Mouse (Mus musculus) lung, embryonic 16.5 days (tissue): Measurements from ENCODE around the gene Olfr1509. TPM values are rescaled to one million over a fixed set of nuclear protein-coding genes. Genes with fewer than 3 reads are reported as not detected.
"Not testable (repeated sequence)": the region's sequence is repeated elsewhere in the genome, so short reads cannot be mapped to it uniquely, and the experiment has no call there.

Source experiments
- ATAC-seq: fragments of 200-750 bp; cut with Nextera tagmentation; 2 replicates; pipeline ENCODE4 v1.8.0; 2017; ENCODE audit warnings: low read depth, mild to moderate bottlenecking, moderate library complexity
- H3K27ac ChIP-seq: fragments of 300-500 bp; sonication (generic); 2 replicates; pipeline ENCODE4 v1.5.1; 2014; ENCODE audit warnings: mild to moderate bottlenecking, control low read depth, low read length
- H3K27me3 ChIP-seq: fragments of 300-500 bp; sonication (generic); 2 replicates; pipeline ENCODE4 v1.6.1; 2014; ENCODE audit warnings: low read depth, low read length, mixed read lengths; ENCODE audit not compliant: control insufficient read depth, insufficient read depth
- H3K36me3 ChIP-seq: fragments of 300-500 bp; sonication (generic); 2 replicates; pipeline ENCODE4 v1.6.1; 2014; ENCODE audit warnings: low read length; ENCODE audit not compliant: control insufficient read depth, insufficient read depth
- H3K4me1 ChIP-seq: fragments of 300-500 bp; sonication (generic); replicated peaks from 2 replicates; pipeline ENCODE4 v1.6.1; 2014; ENCODE audit warnings: low read length, mixed read lengths; ENCODE audit not compliant: control insufficient read depth, insufficient read depth
- H3K4me2 ChIP-seq: fragments of 300-500 bp; sonication (generic); 2 replicates; pipeline ENCODE4 v1.6.1; 2014; ENCODE audit warnings: low read depth, low read length, control low read depth
- H3K4me3 ChIP-seq: fragments of 300-500 bp; sonication (generic); 2 replicates; pipeline ENCODE4 v1.5.1; 2014; ENCODE audit warnings: mild to moderate bottlenecking, low read length, control low read depth
- H3K9ac ChIP-seq: fragments of 300-500 bp; sonication (generic); 2 replicates; pipeline ENCODE4 v1.6.1; 2014; ENCODE audit warnings: low read length, control low read depth
- H3K9me3 ChIP-seq: fragments of 300-500 bp; sonication (generic); 2 replicates; pipeline ENCODE4 v1.6.1; 2016; ENCODE audit warnings: low read length; ENCODE audit not compliant: control insufficient read depth
- WGBS: fragments of 180-500 bp; shearing (Covaris S2); extraction: QIAGEN DNeasy Blood & Tissue Kit; methylation state at CpG from one replicate; pipeline ENCODE4 v1.1.7; 2014; 5-methylcytosine and 5-hydroxymethylcytosine counted together
- polyA plus RNA-seq: library from polyadenylated mRNA; unstranded; fragments of >200 nt; fragmentation: Nextera tagmentation; extraction: Ambion mirVana; gene quantifications from 2 replicates; pipeline ENCODE4 v1.2.1, GENCODE M21; 2015

Gene Olfr1509
- not detected in 2 replicates for polyA plus RNA-seq

DNA sequence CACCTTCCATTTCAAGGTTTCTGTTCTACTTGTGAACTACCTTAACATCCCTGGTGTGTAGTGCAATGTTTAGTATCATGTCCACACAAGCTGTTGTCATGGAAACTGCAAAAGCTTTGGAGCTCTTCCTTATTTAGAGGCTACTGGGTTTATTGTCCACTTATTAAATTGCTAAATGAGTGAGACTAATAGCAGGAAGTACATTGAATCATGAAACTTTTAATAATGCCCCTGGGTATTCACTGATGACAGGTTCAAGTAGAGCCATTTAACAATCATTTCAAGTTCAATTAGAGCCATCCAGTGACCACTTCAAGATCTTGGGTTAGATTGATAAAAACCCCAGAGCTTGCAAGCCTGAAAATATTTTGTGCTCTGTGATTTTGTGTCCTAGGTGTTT, at the start of gene Olfr1509:
Olfr1509 (plus strand) TSS at position 301 of the 400 bp plus-strand sequence.
- Histone ChIP-seq H3K9me3 (no peaks in the 10 kb centered on the region), H3K36me3 (no peaks in the 10 kb centered on the region), H3K9ac (no peak within 1 kb of the TSS), H3K4me3 (no peak within 1 kb of the TSS), H3K27ac (no peak within 1 kb of the TSS), H3K4me2 (no peak within 1 kb of the TSS), H3K4me1 (no peaks in the 10 kb centered on the region), H3K27me3 (no peaks in the 10 kb centered on the region)
- ATAC-seq, result no peak

GRCm38 (mm10) chr14:52397279-52397678, 45.5 kb upstream of the Olfr1509 start, which contains the start of gene Olfr1511:
Gene Olfr1511, minus strand, starts transcription at chr14:52397379.
- Histone ChIP-seq H3K4me3 (no peak within 1 kb of the TSS), H3K4me2 (no peak within 1 kb of the TSS), H3K27ac (no peak within 1 kb of the TSS), H3K9me3 (no peaks in the 10 kb centered on the region), H3K9ac (no peak within 1 kb of the TSS), H3K36me3 (no peaks in the 10 kb centered on the region), H3K4me1 (no peaks in the 10 kb centered on the region), H3K27me3 (no peaks in the 10 kb centered on the region)
- whole genome bisulfite sequencing, result 74% methylated on average over 4 of the region's 4 CpGs
- no peak for ATAC-seq

- not testable (repeated sequence) for H3K9me3 ChIP-seq, ATAC-seq, H3K27me3 ChIP-seq, H3K4me1 ChIP-seq, H3K4me3 ChIP-seq, H3K4me2 ChIP-seq, H3K9ac ChIP-seq, H3K27ac ChIP-seq, H3K36me3 ChIP-seq
- 69% methylated on average over 7 of the region's 10 CpGs for WGBS
Observed at GRCm38 (mm10) chr14:52410142-52410919, 32.5 kb upstream of the Olfr1509 start.

GRCm38 (mm10) chr14:52414273-52414672, 28.5 kb upstream of the Olfr1509 start, which contains the start of gene Olfr1510:
Gene Olfr1510, minus strand, starts transcription at chr14:52414373.
- no peaks in the 10 kb centered on the region for H3K4me1 ChIP-seq
- no peak within 1 kb of the TSS for H3K4me2 ChIP-seq
- no peak within 1 kb of the TSS for H3K4me3 ChIP-seq
- no peak within 1 kb of the TSS for H3K9ac ChIP-seq
- no peak within 1 kb of the TSS for H3K27ac ChIP-seq
- no peaks in the 10 kb centered on the region for H3K36me3 ChIP-seq
- ATAC-seq, result no peak
- 86% methylated on average over 3 of the region's 3 CpGs for WGBS
- no peaks in the 10 kb centered on the region for H3K27me3 ChIP-seq
- H3K9me3 ChIP-seq, result no peaks in the 10 kb centered on the region

GRCm38 (mm10) chr14:52427686-52428085, 15.1 kb upstream of the Olfr1509 start:
- 96% methylated on average over 1 of the region's 1 CpGs for WGBS
- Histone ChIP-seq H3K27me3 (no peaks in the 10 kb centered on the region), H3K4me3 (no peak overlapping the region), H3K4me1 (no peaks in the 10 kb centered on the region), H3K4me2 (no peak overlapping the region), H3K9ac (no peak overlapping the region), H3K36me3 (no peaks in the 10 kb centered on the region), H3K27ac (no peak overlapping the region), H3K9me3 (no peaks in the 10 kb centered on the region)
- no peak for ATAC-seq

DNA sequence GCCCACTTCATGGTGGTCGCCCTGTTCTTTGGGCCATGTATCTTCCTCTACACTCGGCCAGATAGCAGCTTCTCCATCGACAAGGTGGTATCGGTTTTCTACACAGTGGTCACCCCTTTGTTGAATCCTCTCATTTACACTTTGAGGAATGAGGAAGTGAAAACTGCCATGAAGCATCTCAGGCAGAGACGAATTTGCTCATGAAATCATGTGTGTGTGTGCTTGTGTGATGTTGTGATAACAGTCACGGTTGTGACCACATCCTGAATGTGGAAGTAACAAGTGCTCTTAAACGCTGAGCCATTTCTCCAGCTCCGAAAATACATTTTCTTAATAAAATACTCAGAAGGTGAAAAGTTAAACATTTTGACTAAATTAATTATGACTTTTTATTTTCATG, 8.3 kb downstream of the Olfr1509 start:
- no peaks in the 10 kb centered on the region for H3K36me3 ChIP-seq
- ATAC-seq, result no peak
- WGBS, result 82% methylated on average over 8 of the region's 8 CpGs
- H3K4me3 ChIP-seq, result no peak overlapping the region
- no peak overlapping the region for H3K4me2 ChIP-seq
- no peak overlapping the region for H3K27ac ChIP-seq
- no peak overlapping the region for H3K9ac ChIP-seq
- H3K9me3 ChIP-seq, result no peaks in the 10 kb centered on the region
- no peaks in the 10 kb centered on the region for H3K4me1 ChIP-seq
- no peaks in the 10 kb centered on the region for H3K27me3 ChIP-seq

- H3K36me3 ChIP-seq, result no peaks in the 10 kb centered on the region
- H3K4me2 ChIP-seq, result no peak overlapping the region
- H3K4me3 ChIP-seq, result no peak overlapping the region
- no peak for ATAC-seq
- no peaks in the 10 kb centered on the region for H3K4me1 ChIP-seq
- H3K9ac ChIP-seq, result no peak overlapping the region
- H3K27ac ChIP-seq, result no peak overlapping the region
- no peaks in the 10 kb centered on the region; the same call in 1 of the 2 replicates for H3K9me3 ChIP-seq
- no peaks in the 10 kb centered on the region for H3K27me3 ChIP-seq
Observed at GRCm38 (mm10) chr14:52461928-52462327, 19.1 kb downstream of the Olfr1509 start.

GRCm38 (mm10) chr14:52465738-52466137, 22.9 kb downstream of the Olfr1509 start:
- Histone ChIP-seq H3K9ac (no peak overlapping the region), H3K36me3 (no peaks in the 10 kb centered on the region), H3K4me3 (no peak overlapping the region), H3K4me1 (no peaks in the 10 kb centered on the region), H3K27ac (no peak overlapping the region), H3K4me2 (no peak overlapping the region), H3K9me3 (no peaks in the 10 kb centered on the region), H3K27me3 (no peaks in the 10 kb centered on the region)
- 55% methylated on average over 1 of the region's 1 CpGs for WGBS
- ATAC-seq, result no peak

GRCm38 (mm10) chr14:52467395-52467794, 24.6 kb downstream of the Olfr1509 start, which contains the start of gene Olfr1508:
Gene Olfr1508, minus strand, starts transcription at chr14:52467495.
- Histone ChIP-seq H3K4me3 (no peak within 1 kb of the TSS), H3K36me3 (no peaks in the 10 kb centered on the region), H3K4me2 (no peak within 1 kb of the TSS), H3K9ac (no peak within 1 kb of the TSS), H3K4me1 (no peaks in the 10 kb centered on the region), H3K27me3 (no peaks in the 10 kb centered on the region), H3K9me3 (no peaks in the 10 kb centered on the region), H3K27ac (no peak within 1 kb of the TSS)
- 62% methylated on average over 2 of the region's 2 CpGs for WGBS
- ATAC-seq, result no peak
